Mouse (Mus musculus) small intestine, adult 2 months (tissue): ENCODE data around the gene Col9a1. TPM values are rescaled to one million over a fixed set of nuclear protein-coding genes. Genes with fewer than 3 reads are reported as not detected.

ENCODE experiments used
- H3K27ac ChIP-seq: fragments of 200-500 bp; 2 replicates; pipeline ENCODE4 v1.5.1; 2012; ENCODE audit warnings: low read depth, low read length, control low read depth, inconsistent platforms; ENCODE audit not compliant: insufficient read depth
- H3K27me3 ChIP-seq: fragments of 200-500 bp; 2 replicates; pipeline ENCODE4 v1.6.1; 2012; ENCODE audit warnings: mild to moderate bottlenecking, moderate library complexity, low read length, inconsistent platforms; ENCODE audit not compliant: control insufficient read depth, insufficient read depth
- H3K36me3 ChIP-seq: fragments of 200-500 bp; 2 replicates; pipeline ENCODE4 v1.6.1; 2012; ENCODE audit warnings: mild to moderate bottlenecking, low read length, control low read depth, inconsistent platforms; ENCODE audit not compliant: control insufficient read depth, insufficient read depth
- H3K4me1 ChIP-seq: fragments of 200-500 bp; 2 replicates; pipeline ENCODE4 v1.6.1; 2012; ENCODE audit warnings: low read length, inconsistent platforms, mixed read lengths; ENCODE audit not compliant: control insufficient read depth, insufficient read depth, insufficient read length
- H3K4me3 ChIP-seq: fragments of 200-500 bp; 2 replicates; pipeline ENCODE4 v1.5.1; 2012; ENCODE audit warnings: low read depth, mild to moderate bottlenecking, control low read depth, inconsistent platforms, low read length, moderate library complexity
- CTCF ChIP-seq: fragments of 200-500 bp; IDR thresholded peaks from 2 replicates; pipeline ENCODE4 v1.5.1; 2012; ENCODE audit warnings: low read depth, mild to moderate bottlenecking, control low read depth, inconsistent platforms, low read length, moderate library complexity, mixed read lengths; ENCODE audit not compliant: insufficient replicate concordance, insufficient read length; ENCODE audit errors: extremely low read depth
- POLR2A ChIP-seq: fragments of 200-500 bp; IDR thresholded peaks from 2 replicates; pipeline ENCODE4 v1.6.1; 2012; ENCODE audit warnings: low read depth, mild to moderate bottlenecking, control low read depth, inconsistent platforms, low read length, moderate library complexity
- WGBS: fragments of 180-500 bp; shearing (Covaris S2); methylation state at CpG from one replicate; pipeline ENCODE4 v1.1.7; 2018; 5-methylcytosine and 5-hydroxymethylcytosine counted together
- polyA plus RNA-seq: library from polyadenylated mRNA; depleted of rRNA; stranded (reverse); fragments of >200 nt; gene quantifications from 2 replicates; pipeline ENCODE4 v1.2.3, GENCODE M21; 2012

Gene Col9a1
- polyA plus RNA-seq, 1 experiment, result not detected

DNA sequence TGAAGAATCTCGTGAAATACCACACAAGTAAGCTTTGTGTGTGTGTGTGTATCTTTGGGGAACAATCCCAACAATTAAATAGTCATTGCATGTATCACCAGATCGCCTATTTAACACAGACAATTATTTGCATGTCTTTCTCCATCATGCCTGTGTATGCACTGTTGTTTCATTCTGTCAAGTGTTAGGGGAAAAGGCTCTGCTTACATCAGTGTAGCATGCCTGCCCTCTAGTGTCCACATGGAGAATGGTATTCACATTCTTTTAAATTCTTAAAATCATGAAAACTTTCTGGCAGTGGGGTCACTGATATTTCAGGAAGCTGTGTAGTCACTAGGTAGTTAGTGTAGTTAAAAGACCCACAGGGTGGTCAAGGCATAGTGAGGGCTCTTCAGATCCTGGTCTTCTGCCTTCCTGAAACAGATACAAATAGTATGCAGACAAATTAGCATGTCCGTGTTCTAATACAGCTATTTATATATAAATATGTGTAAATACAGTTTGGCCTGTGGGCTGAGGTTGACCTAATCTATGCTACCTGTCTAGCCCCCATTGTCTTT is 71.8 kb downstream of the Col9a1 start:
- H3K27ac ChIP-seq, result no peak overlapping the region
- TF ChIP-seq POLR2A (no peak), CTCF (no peak)
- 54% methylated on average over 3 of the region's 3 CpGs for WGBS
- H3K4me3 ChIP-seq, result no peak overlapping the region
- H3K36me3 ChIP-seq, result no peaks in the 10 kb centered on the region
- H3K4me1 ChIP-seq, result no peaks in the 10 kb centered on the region
- H3K27me3 ChIP-seq, result no peaks in the 10 kb centered on the region

DNA sequence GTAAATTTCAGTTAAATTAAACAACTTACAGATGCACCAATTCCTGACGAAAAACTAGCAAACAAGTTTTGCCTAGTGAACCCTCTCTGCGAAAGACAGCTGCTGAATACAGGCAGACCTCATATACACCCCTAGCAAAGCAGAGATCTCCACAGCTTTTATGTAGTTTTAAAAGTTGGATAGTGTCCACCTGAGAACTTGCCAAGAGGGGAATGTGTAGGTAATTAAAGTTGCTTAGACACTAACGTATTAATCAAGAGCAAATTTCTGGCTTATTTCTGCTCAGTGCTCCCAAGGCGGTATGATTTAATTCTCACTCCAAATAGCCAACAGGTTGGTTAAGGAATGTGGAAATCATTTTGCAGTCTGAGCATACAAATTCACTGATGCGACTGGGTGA is 80.6 kb downstream of the Col9a1 start:
- H3K27ac ChIP-seq, result no peak overlapping the region
- no peak for TF ChIP-seq POLR2A
- no peak for TF ChIP-seq CTCF
- H3K27me3 ChIP-seq, result no peaks in the 10 kb centered on the region
- H3K36me3 ChIP-seq, result no peaks in the 10 kb centered on the region
- WGBS, result 69% methylated on average over 5 of the region's 5 CpGs
- H3K4me1 ChIP-seq, result no peaks in the 10 kb centered on the region
- no peak overlapping the region for H3K4me3 ChIP-seq

DNA sequence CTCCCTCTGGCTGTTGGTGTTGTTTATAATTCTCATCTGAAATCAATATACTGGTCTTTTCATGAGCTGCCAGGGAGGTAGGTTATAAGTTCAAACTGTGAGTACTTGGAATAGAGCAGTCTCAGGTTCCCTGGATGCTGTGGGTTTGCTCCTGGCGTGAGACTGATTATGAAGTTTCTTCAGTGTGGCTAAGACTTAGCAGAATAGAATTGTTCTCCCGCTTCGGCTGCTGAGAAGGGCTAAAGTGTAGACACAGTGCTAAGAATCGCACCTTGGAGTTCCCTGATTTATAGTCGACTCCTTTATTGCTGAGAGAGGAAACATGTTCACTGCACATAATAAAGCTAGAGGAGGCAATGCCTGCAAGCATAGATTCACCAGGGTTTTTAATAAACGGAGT is 82.0 kb downstream of the Col9a1 start:
- Histone ChIP-seq H3K4me3 (no peak overlapping the region), H3K27ac (no peak overlapping the region), H3K4me1 (no peaks in the 10 kb centered on the region), H3K27me3 (no peaks in the 10 kb centered on the region), H3K36me3 (no peaks in the 10 kb centered on the region)
- TF ChIP-seq CTCF (no peak), POLR2A (no peak)
- WGBS, result 71% methylated on average over 6 of the region's 6 CpGs

DNA sequence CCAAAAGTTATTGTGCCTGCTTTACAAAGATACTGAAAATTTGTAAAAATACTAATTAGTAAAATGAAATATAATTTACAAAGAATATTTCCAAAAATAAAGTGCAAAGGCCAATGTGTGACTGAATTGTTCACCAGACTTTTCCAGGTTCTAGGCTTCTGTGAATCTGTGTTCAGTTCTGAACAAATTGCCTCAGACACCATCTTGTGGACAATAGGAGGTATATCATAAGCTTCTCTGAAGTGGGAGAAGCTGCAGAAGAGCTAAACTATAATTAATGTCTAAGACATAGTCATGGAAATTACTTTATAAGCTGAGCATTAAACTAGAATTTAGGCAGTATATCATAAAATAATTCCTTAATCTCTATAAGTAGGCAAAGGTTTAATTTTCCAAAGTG is 83.8 kb downstream of the Col9a1 start:
- Histone ChIP-seq H3K27me3 (no peaks in the 10 kb centered on the region), H3K27ac (no peak overlapping the region), H3K36me3 (no peaks in the 10 kb centered on the region), H3K4me1 (no peaks in the 10 kb centered on the region), H3K4me3 (no peak overlapping the region)
- TF ChIP-seq POLR2A, result no peak
- TF ChIP-seq CTCF, result no peak

DNA sequence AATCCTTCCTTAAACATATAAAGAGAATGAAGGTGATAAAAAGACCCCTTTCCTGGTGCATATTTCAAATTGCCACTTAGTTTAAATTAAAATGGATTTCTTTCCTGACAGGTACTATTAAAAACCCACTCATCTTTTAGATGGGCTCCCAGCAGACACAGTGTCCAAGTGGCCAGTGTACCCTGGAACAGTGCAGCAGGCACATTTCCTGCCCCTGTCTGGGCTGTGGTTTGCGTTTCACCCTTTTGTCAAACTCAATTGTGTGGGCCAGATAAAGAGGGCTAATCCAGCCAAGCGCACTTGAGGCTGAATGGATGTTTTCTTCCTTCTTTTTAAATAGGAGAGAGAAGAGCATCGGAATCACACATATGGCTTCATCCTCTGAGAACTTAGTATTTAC is 89.6 kb downstream of the Col9a1 start:
- Histone ChIP-seq H3K36me3 (no peaks in the 10 kb centered on the region), H3K4me1 (no peaks in the 10 kb centered on the region), H3K27me3 (no peaks in the 10 kb centered on the region), H3K27ac (no peak overlapping the region), H3K4me3 (no peak overlapping the region)
- 66% methylated on average over 3 of the region's 3 CpGs for WGBS
- TF ChIP-seq POLR2A, result no peak
- TF ChIP-seq CTCF, result no peak

DNA sequence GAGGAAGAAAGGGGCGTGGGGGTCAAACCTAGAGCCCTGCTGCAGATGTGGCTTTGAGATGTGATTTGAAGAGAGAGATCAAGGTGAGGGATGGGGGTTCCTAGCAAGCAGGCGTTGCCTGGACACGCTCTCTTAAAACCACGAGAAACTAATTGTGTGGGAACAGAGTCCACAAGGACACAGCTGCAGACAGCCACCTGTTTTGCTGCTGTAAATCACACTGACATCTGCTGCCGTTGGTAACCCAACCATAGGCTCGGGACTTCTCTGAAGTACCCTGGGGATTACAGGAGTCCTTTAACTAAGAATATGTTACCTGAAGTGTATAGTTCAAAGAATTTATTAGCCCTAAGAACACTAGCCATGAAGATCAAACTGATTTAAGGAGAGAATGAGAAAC is 109.0 kb downstream of the Col9a1 start:
- Histone ChIP-seq H3K27me3 (no peaks in the 10 kb centered on the region), H3K27ac (no peak overlapping the region), H3K36me3 (no peaks in the 10 kb centered on the region), H3K4me1 (peaks cover 5% of the 10 kb centered on the region; the same call in 1 of the 2 replicates), H3K4me3 (no peak overlapping the region)
- 15% methylated on average over 6 of the region's 6 CpGs for WGBS
- TF ChIP-seq CTCF (no peak), POLR2A (no peak)

DNA sequence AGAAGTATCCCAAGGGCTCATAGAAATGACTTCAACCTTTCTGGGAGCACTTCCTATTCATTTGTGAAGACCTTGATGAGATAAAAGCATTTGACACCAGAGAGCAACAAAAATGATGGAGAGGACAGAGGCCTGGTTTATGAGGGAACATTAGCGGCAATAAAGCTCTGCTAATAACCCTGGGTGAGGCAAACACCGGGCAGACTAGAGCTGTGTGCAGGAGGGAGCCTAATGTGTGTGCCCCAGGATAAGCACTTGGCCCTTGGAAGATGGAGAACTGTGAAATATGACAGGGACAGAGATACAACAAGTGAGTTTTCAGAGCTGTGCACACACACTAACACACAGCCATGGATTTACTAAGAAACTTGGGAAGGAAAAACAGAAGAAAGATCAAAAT is 115.1 kb downstream of the Col9a1 start:
- H3K4me3 ChIP-seq, result no peak overlapping the region
- WGBS, result 15% methylated on average over 2 of the region's 2 CpGs

More for the DNA sequence above, 115.1 kb downstream of the Col9a1 start:
- TF ChIP-seq POLR2A (no peak), CTCF (no peak)
- Histone ChIP-seq H3K4me1 (peaks cover 18% of the 10 kb centered on the region; the same call in 1 of the 2 replicates), H3K36me3 (no peaks in the 10 kb centered on the region), H3K27ac (no peak overlapping the region), H3K27me3 (no peaks in the 10 kb centered on the region)
